Mouse (Mus musculus) midbrain, embryonic 14.5 days (tissue): Measurements from ENCODE around the gene Cckbr. TPM values are rescaled to one million over a fixed set of nuclear protein-coding genes. Genes with fewer than 3 reads are reported as not detected.
"Not testable (repeated sequence)": the region's sequence is repeated elsewhere in the genome, so short reads cannot be mapped to it uniquely, and the experiment has no call there.

Experiments
- ATAC-seq: fragments of 200-750 bp; cut with Nextera tagmentation; 2 replicates; pipeline ENCODE4 v1.8.0; 2017; ENCODE audit warnings: moderate number of reproducible peaks, moderate library complexity; ENCODE audit not compliant: low FRiP score, low TSS enrichment
- DNase-seq: peaks from one replicate; pipeline ENCODE4 v3.0.0-alpha.2; 2015
- H3K27ac ChIP-seq: fragments of 300-500 bp; sonication (generic); replicated peaks from 2 replicates; pipeline ENCODE4 v1.5.1; 2014; ENCODE audit warnings: mild to moderate bottlenecking, low read depth, low read length, moderate library complexity
- H3K27me3 ChIP-seq: fragments of 300-500 bp; sonication (generic); 2 replicates; pipeline ENCODE4 v1.6.1; 2014; ENCODE audit warnings: low read length, control low read depth, mixed read lengths; ENCODE audit not compliant: control insufficient read depth, insufficient read depth
- H3K36me3 ChIP-seq: fragments of 300-500 bp; sonication (generic); 2 replicates; pipeline ENCODE4 v1.6.1; 2014; ENCODE audit warnings: low read length, control low read depth; ENCODE audit not compliant: control insufficient read depth, insufficient read depth
- H3K4me1 ChIP-seq: fragments of 300-500 bp; sonication (generic); 2 replicates; pipeline ENCODE4 v1.6.1; 2014; ENCODE audit warnings: mild to moderate bottlenecking, antibody characterized with exemption, low read length, control low read depth; ENCODE audit not compliant: control insufficient read depth, insufficient read depth
- H3K4me2 ChIP-seq: fragments of 300-500 bp; sonication (generic); 2 replicates; pipeline ENCODE4 v1.6.1; 2014; ENCODE audit warnings: mild to moderate bottlenecking, low read length, moderate library complexity
- H3K4me3 ChIP-seq: fragments of 300-500 bp; sonication (generic); replicated peaks from 2 replicates; pipeline ENCODE4 v1.5.1; 2014; ENCODE audit warnings: low read depth, low read length
- H3K9ac ChIP-seq: fragments of 300-500 bp; sonication (generic); replicated peaks from 2 replicates; pipeline ENCODE4 v1.6.1; 2014; ENCODE audit warnings: mild to moderate bottlenecking, low read length, moderate library complexity
- H3K9me3 ChIP-seq: fragments of 300-500 bp; sonication (generic); 2 replicates; pipeline ENCODE4 v1.6.1; 2016; ENCODE audit warnings: low read length, control low read depth, mixed read lengths; ENCODE audit not compliant: control insufficient read depth
- WGBS: fragments of 180-500 bp; shearing (Covaris S2); extraction: QIAGEN DNeasy Blood & Tissue Kit; methylation state at CpG from one replicate; pipeline ENCODE4 v1.1.7; 2014; 5-methylcytosine and 5-hydroxymethylcytosine counted together
- polyA plus RNA-seq: library from polyadenylated mRNA; unstranded; fragments of >200 nt; fragmentation: Nextera tagmentation; extraction: Ambion mirVana; gene quantifications from 2 replicates; pipeline ENCODE4 v1.2.1, GENCODE M21; 2014

The Cckbr gene
- polyA plus RNA-seq, 1 experiment from 2014 or later = 1.7 TPM

GRCm38 (mm10) chr7:105458546-105458945 lies 33.0 kb downstream of the Cckbr start:
- no peak for ATAC-seq
- no peak overlapping the region for H3K9ac ChIP-seq
- no peaks in the 10 kb centered on the region for H3K36me3 ChIP-seq
- no peak overlapping the region for H3K4me3 ChIP-seq
- H3K4me1 ChIP-seq = no peaks in the 10 kb centered on the region
- no peak overlapping the region for H3K27ac ChIP-seq
- no peaks in the 10 kb centered on the region for H3K9me3 ChIP-seq
- H3K4me2 ChIP-seq = no peak overlapping the region
- no peak for DNase-seq
- no peaks in the 10 kb centered on the region for H3K27me3 ChIP-seq

- WGBS = 87% methylated on average over 5 of the region's 5 CpGs
Observed at GRCm38 (mm10) chr7:105465505-105465904, 40.0 kb downstream of the Cckbr start.

GRCm38 (mm10) chr7:105472607-105473006 lies 47.1 kb downstream of the Cckbr start:
- Histone ChIP-seq H3K4me3 (no peak overlapping the region), H3K27ac (no peak overlapping the region), H3K9ac (no peak overlapping the region), H3K4me2 (no peak overlapping the region), H3K4me1 (no peaks in the 10 kb centered on the region), H3K36me3 (no peaks in the 10 kb centered on the region), H3K9me3 (no peaks in the 10 kb centered on the region), H3K27me3 (no peaks in the 10 kb centered on the region)
- WGBS = 43% methylated on average over 1 of the region's 1 CpGs
- DNase-seq = peak; percentile 38
- no peak for ATAC-seq

More at GRCm38 (mm10) chr7:105465505-105465904, 40.0 kb downstream of the Cckbr start:
- H3K4me2 ChIP-seq, H3K4me3 ChIP-seq, H3K27me3 ChIP-seq, ATAC-seq, H3K27ac ChIP-seq, H3K9ac ChIP-seq, H3K4me1 ChIP-seq, H3K36me3 ChIP-seq, H3K9me3 ChIP-seq, DNase-seq: not testable (repeated sequence)

- Histone ChIP-seq H3K27ac (no peak overlapping the region), H3K9me3 (no peaks in the 10 kb centered on the region), H3K4me1 (no peaks in the 10 kb centered on the region), H3K36me3 (no peaks in the 10 kb centered on the region), H3K27me3 (no peaks in the 10 kb centered on the region), H3K4me2 (no peak overlapping the region), H3K4me3 (no peak overlapping the region), H3K9ac (no peak overlapping the region)
- no peak for ATAC-seq
- no peak for DNase-seq
- 86% methylated on average over 4 of the region's 4 CpGs for WGBS
Observed at GRCm38 (mm10) chr7:105474771-105475315, 49.3 kb downstream of the Cckbr start.

DNA sequence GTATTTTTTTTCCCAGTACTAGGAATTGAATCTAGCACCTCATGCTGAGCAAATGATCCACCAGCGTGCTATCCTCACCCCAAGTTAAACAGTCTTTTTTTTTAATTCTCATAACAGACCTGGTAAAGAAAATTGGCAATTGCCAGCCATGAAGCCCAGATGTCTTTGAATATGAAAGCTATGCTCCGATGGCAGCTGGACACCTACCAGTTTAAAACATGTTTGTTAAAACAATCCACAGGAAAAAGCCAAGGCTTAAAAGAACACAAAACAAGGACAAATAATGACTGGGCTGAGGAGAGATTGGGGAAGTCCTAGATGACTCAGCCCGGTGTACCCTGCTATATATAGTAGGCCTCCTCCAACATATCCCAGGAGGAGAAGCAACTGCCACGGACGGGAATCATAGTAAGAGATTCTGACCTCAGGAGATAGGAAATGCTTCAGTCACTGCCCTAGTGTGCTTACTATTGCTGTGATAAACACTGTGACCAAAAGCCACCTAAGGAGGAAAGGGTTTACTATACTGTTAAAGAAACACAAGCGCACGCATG lies 49.9 kb downstream of the Cckbr start:
- no peak for DNase-seq
- Histone ChIP-seq H3K9ac (no peak overlapping the region), H3K4me3 (no peak overlapping the region), H3K27me3 (no peaks in the 10 kb centered on the region), H3K4me2 (no peak overlapping the region), H3K9me3 (no peaks in the 10 kb centered on the region), H3K36me3 (no peaks in the 10 kb centered on the region), H3K27ac (no peak overlapping the region), H3K4me1 (no peaks in the 10 kb centered on the region)
- ATAC-seq = no peak
- WGBS = 80% methylated on average over 7 of the region's 7 CpGs

- Histone ChIP-seq H3K27ac (no peak overlapping the region), H3K36me3 (no peaks in the 10 kb centered on the region), H3K4me3 (no peak overlapping the region), H3K27me3 (0 out of 2 replicates have a peak, but pooled peaks cover 2% of the 10 kb centered on the region), H3K4me2 (no peak overlapping the region), H3K4me1 (no peaks in the 10 kb centered on the region; the same call in 1 of the 2 replicates), H3K9me3 (no peaks in the 10 kb centered on the region), H3K9ac (no peak overlapping the region)
- DNase-seq = no peak
- no peak for ATAC-seq
- 87% methylated on average over 10 of the region's 10 CpGs for WGBS
Observed at GRCm38 (mm10) chr7:105476683-105477432, 51.3 kb downstream of the Cckbr start.

DNA sequence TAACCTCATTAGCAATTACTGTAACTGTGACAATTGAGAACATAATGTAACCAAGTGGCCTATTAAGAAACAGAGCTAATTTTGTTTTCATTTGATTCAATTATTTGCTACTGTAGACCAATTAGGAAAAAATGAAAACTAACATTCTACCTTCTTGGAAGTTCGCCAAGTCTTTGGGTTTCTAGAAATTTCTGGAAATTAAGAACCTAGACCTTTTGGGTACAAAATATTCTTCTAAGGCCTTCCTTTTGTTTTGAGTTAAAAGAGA lies 51.8 kb downstream of the Cckbr start:
- WGBS = 96% methylated on average over 1 of the region's 1 CpGs

DNA sequence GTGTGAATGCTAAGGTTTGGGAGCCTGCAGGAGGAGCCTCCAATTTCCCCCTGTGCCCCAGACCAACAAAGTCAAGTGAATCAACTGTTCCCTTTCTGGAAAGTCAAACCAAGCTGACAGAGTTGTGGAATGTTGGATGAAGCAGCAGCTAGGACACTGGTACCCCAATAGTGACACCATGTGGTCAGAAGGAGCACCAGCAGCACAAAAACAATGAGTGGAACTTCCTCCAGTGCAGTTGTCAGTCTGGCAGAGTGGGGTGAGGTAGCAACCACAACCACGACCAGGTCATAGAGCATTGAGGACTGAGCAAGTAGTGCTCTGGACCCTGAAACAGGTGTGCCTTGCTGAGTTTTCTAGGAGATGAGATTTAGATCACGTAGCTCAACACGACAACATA lies 52.3 kb downstream of the Cckbr start:
- WGBS = 64% methylated on average over 3 of the region's 3 CpGs

More for the DNA sequence above, 51.8 kb downstream of the Cckbr start:
- H3K27me3 ChIP-seq = 0 out of 2 replicates have a peak, but pooled peaks cover 2% of the 10 kb centered on the region
- no peak overlapping the region for H3K4me2 ChIP-seq
- H3K4me1 ChIP-seq = peaks cover 3% of the 10 kb centered on the region
- no peak for DNase-seq
- no peaks in the 10 kb centered on the region for H3K36me3 ChIP-seq
- ATAC-seq = no peak
- no peak overlapping the region for H3K27ac ChIP-seq
- no peaks in the 10 kb centered on the region for H3K9me3 ChIP-seq
- no peak overlapping the region for H3K4me3 ChIP-seq
- H3K9ac ChIP-seq = no peak overlapping the region

DNA sequence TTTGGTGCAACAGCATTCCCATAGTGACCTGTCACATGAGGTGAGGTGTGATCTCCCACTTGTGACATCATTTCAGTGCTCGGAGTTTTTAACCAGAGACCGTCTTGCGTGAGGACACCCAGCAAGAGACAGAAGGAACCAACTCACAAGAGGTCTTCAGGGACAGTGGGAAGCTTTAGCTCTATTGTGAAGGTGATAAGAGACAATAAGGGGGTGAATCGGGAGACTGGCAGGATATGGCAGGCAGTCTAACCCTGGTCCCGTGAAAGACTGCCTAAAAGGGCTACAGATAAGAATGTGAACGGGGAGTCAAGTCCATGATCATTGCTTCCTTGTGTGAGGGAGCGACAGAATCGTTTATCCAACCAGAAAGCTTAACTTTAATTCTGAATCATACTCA lies 52.8 kb downstream of the Cckbr start:
- Histone ChIP-seq H3K4me2 (no peak overlapping the region), H3K36me3 (no peaks in the 10 kb centered on the region), H3K27me3 (0 out of 2 replicates have a peak, but pooled peaks cover 2% of the 10 kb centered on the region), H3K9ac (no peak overlapping the region), H3K4me1 (peaks cover 5% of the 10 kb centered on the region), H3K27ac (no peak overlapping the region), H3K4me3 (no peak overlapping the region), H3K9me3 (no peaks in the 10 kb centered on the region)
- ATAC-seq = no peak
- no peak for DNase-seq
- 83% methylated on average over 8 of the region's 8 CpGs for WGBS

More for the DNA sequence above, 52.3 kb downstream of the Cckbr start:
- Histone ChIP-seq H3K4me2 (no peak overlapping the region), H3K27ac (no peak overlapping the region), H3K27me3 (0 out of 2 replicates have a peak, but pooled peaks cover 2% of the 10 kb centered on the region), H3K4me1 (peaks cover 5% of the 10 kb centered on the region), H3K36me3 (no peaks in the 10 kb centered on the region), H3K9me3 (no peaks in the 10 kb centered on the region), H3K9ac (no peak overlapping the region), H3K4me3 (no peak overlapping the region)
- DNase-seq = peak; percentile 78
- ATAC-seq = no peak
